Mouse (Mus musculus) subcutaneous adipose tissue, adult 2 months (tissue): Measurements from ENCODE around the gene Myog. TPM values are rescaled to one million over a fixed set of nuclear protein-coding genes. Genes with fewer than 3 reads are reported as not detected.

Experiments
- polyA plus RNA-seq: library from polyadenylated mRNA; depleted of rRNA; stranded (reverse); fragments of >200 nt; gene quantifications from 2 replicates; pipeline ENCODE4 v1.2.3, GENCODE M21; 2012; ENCODE audit warnings: low replicate concordance; rRNA removed

Myog gene
- not detected in 2 replicates for polyA plus RNA-seq

GRCm38 (mm10) chr1:134289598-134290099 is at the start of gene Myog:
Myog (plus strand) TSS chr1:134289989.

GRCm38 (mm10) chr1:134332770-134333271 is 43.0 kb downstream of the Myog start, which contains the start of gene Ppfia4:
Ppfia4 (minus strand) TSS chr1:134332928.

Other genes starting within 250 kb of the Myog start
- 46.0 and 55.4 TPM in 2 replicates for gene Btg2, start 210.9 kb upstream of the Myog start, polyA plus RNA-seq
- gene Chit1, start 178.7 kb upstream of the Myog start, polyA plus RNA-seq = not detected in 2 replicates
- gene Chil1, start 107.8 kb upstream of the Myog start, polyA plus RNA-seq = 0.89 and 3.3 TPM in 2 replicates
- 0.12 and 0.37 TPM in 2 replicates for gene Mybph, start 96.5 kb upstream of the Myog start, polyA plus RNA-seq
- gene Adora1, start 54.6 kb upstream of the Myog start, polyA plus RNA-seq = 36.5 and 95.7 TPM in 2 replicates
- gene Ppfia4, start 42.9 kb downstream of the Myog start, polyA plus RNA-seq = 5.2 and 14.4 TPM in 2 replicates
- gene Tmem183a, start 72.0 kb downstream of the Myog start, polyA plus RNA-seq = 52.0 and 84.6 TPM in 2 replicates
- not detected in 2 replicates for gene 4933406M09Rik, start 96.0 kb downstream of the Myog start, polyA plus RNA-seq
- 58.7 and 118 TPM in 2 replicates for gene Cyb5r1, start 115.6 kb downstream of the Myog start, polyA plus RNA-seq
- gene Adipor1, start 125.4 kb downstream of the Myog start, polyA plus RNA-seq = 122 and 148 TPM in 2 replicates
- gene Klhl12, start 165.5 kb downstream of the Myog start, polyA plus RNA-seq = 6.7 and 11.5 TPM in 2 replicates
- 16.9 and 19.5 TPM in 2 replicates for gene Rabif, start 204.7 kb downstream of the Myog start, polyA plus RNA-seq